Mouse (Mus musculus) stomach, embryonic 14.5 days (tissue): ENCODE data around the gene Camk2b. TPM values are rescaled to one million over a fixed set of nuclear protein-coding genes. Genes with fewer than 3 reads are reported as not detected.
"Not testable (repeated sequence)": the region's sequence is repeated elsewhere in the genome, so short reads cannot be mapped to it uniquely, and the experiment has no call there.

Experiments used
- ATAC-seq: fragments of 200-750 bp; cut with Nextera tagmentation; 2 replicates; pipeline ENCODE4 v1.8.0; 2017; ENCODE audit warnings: low read depth, moderate TSS enrichment; ENCODE audit not compliant: insufficient number of reproducible peaks, insufficient read depth, low FRiP score
- H3K27ac ChIP-seq: fragments of 300-500 bp; sonication (generic); 2 replicates; pipeline ENCODE4 v1.5.1; 2014; ENCODE audit warnings: mild to moderate bottlenecking, low read length, moderate library complexity, mixed read lengths
- H3K27me3 ChIP-seq: fragments of 300-500 bp; sonication (generic); 2 replicates; pipeline ENCODE4 v1.6.1; 2014; ENCODE audit warnings: low read length, control low read depth, mixed read lengths; ENCODE audit not compliant: control insufficient read depth, insufficient read depth
- H3K36me3 ChIP-seq: fragments of 300-500 bp; sonication (generic); 2 replicates; pipeline ENCODE4 v1.6.1; 2014; ENCODE audit warnings: mild to moderate bottlenecking, control low read depth, low read length, moderate library complexity, mixed read lengths; ENCODE audit not compliant: control insufficient read depth, insufficient read depth
- H3K4me1 ChIP-seq: fragments of 300-500 bp; sonication (generic); 2 replicates; pipeline ENCODE4 v1.6.1; 2014; ENCODE audit warnings: low read length, control low read depth, mixed read lengths; ENCODE audit not compliant: control insufficient read depth, insufficient read depth
- H3K4me2 ChIP-seq: fragments of 300-500 bp; sonication (generic); replicated peaks from 2 replicates; pipeline ENCODE4 v1.6.1; 2014; ENCODE audit warnings: low read depth, low read length, control low read depth
- H3K4me3 ChIP-seq: fragments of 300-500 bp; sonication (generic); 2 replicates; pipeline ENCODE4 v1.5.1; 2014; ENCODE audit warnings: low read depth, low read length, control low read depth
- H3K9ac ChIP-seq: fragments of 300-500 bp; sonication (generic); replicated peaks from 2 replicates; pipeline ENCODE4 v1.6.1; 2014; ENCODE audit warnings: low read depth, mild to moderate bottlenecking, control low read depth, low read length, moderate library complexity, mixed read lengths
- H3K9me3 ChIP-seq: fragments of 300-500 bp; sonication (generic); 2 replicates; pipeline ENCODE4 v1.6.1; 2016; ENCODE audit warnings: low read depth, low read length, control low read depth; ENCODE audit not compliant: control insufficient read depth
- WGBS: fragments of 180-500 bp; shearing (Covaris S2); extraction: QIAGEN DNeasy Blood & Tissue Kit; methylation state at CpG from one replicate; pipeline ENCODE4 v1.1.7; 2014; 5-methylcytosine and 5-hydroxymethylcytosine counted together
- polyA plus RNA-seq: library from polyadenylated mRNA; unstranded; fragments of >200 nt; fragmentation: Nextera tagmentation; extraction: Ambion mirVana; gene quantifications from 2 replicates; pipeline ENCODE4 v1.2.1, GENCODE M21; 2014

Camk2b gene
- polyA plus RNA-seq, 1 experiment from 2014 or later, result 2.5 TPM

- WGBS, result 24% methylated on average over 4 of the region's 4 CpGs
- ATAC-seq, result no peak
- no peak overlapping the region for H3K4me2 ChIP-seq
- H3K27ac ChIP-seq, result no peak overlapping the region
- no peak overlapping the region for H3K9ac ChIP-seq
- H3K4me3 ChIP-seq, result no peak overlapping the region
- H3K9me3 ChIP-seq, result 0 out of 2 replicates have a peak, but pooled peaks cover 4% of the 10 kb centered on the region
- H3K27me3 ChIP-seq, result no peaks in the 10 kb centered on the region
- H3K36me3 ChIP-seq, result no peaks in the 10 kb centered on the region
- 0 out of 2 replicates have a peak, but pooled peaks cover 3% of the 10 kb centered on the region for H3K4me1 ChIP-seq
Measured at GRCm38 (mm10) chr11:5947796-5948195, 118.4 kb downstream of the Camk2b start.

DNA sequence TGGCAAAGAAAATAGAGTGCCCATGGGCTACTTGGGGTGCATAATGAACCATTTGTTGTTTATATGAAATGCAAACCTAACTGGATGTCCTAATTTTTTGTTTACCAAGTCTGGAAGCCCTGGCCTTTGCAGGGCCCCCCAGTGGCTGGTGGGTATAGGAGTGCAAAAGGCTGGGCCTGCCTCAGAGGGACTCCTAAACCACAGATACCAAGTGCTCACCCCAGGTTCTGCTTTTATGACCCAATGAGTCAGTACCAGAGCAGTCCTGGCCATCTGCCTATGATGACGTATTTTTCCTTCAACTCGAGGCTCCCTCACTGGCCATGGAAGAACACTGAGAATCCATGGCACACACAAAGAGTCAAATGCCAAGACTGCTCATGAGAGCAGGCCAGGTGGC lies 121.1 kb downstream of the Camk2b start:
- H3K27ac ChIP-seq, result no peak overlapping the region
- ATAC-seq, result no peak
- H3K9ac ChIP-seq, result no peak overlapping the region
- 74% methylated on average over 2 of the region's 2 CpGs for WGBS
- 0 out of 2 replicates have a peak, but pooled peaks cover 3% of the 10 kb centered on the region for H3K4me1 ChIP-seq
- 0 out of 2 replicates have a peak, but pooled peaks cover 4% of the 10 kb centered on the region for H3K9me3 ChIP-seq
- no peaks in the 10 kb centered on the region for H3K36me3 ChIP-seq
- H3K27me3 ChIP-seq, result no peaks in the 10 kb centered on the region
- H3K4me3 ChIP-seq, result no peak overlapping the region
- H3K4me2 ChIP-seq, result no peak overlapping the region

DNA sequence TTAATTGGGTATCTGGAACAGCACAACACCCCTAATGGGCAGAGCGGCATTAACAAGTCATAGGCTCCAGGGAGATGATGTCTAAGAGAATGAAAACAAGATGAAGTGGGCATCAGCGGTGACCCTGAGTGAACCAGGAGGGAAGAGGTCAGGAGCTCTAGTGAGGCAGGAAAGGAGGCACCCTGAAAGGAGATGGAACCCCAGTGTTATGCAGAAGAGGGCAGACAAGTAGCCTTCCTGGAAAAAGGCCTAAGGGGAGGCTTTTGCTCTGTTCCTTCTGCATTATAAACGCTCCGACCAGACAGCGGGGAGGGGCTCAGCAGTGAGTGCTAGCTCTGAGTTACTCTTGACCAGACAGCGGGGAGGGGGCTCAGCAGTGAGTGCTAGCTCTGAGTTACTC lies 123.2 kb downstream of the Camk2b start:
- Histone ChIP-seq H3K4me1 (no peaks in the 10 kb centered on the region), H3K27me3 (no peaks in the 10 kb centered on the region), H3K9ac (no peak overlapping the region), H3K27ac (no peak overlapping the region), H3K36me3 (no peaks in the 10 kb centered on the region), H3K4me3 (no peak overlapping the region), H3K9me3 (0 out of 2 replicates have a peak, but pooled peaks cover 4% of the 10 kb centered on the region), H3K4me2 (no peak overlapping the region)
- no peak for ATAC-seq
- WGBS, result 74% methylated on average over 6 of the region's 6 CpGs

- H3K4me2 ChIP-seq, H3K4me1 ChIP-seq, H3K27me3 ChIP-seq, H3K27ac ChIP-seq, H3K36me3 ChIP-seq, H3K9ac ChIP-seq, H3K9me3 ChIP-seq, ATAC-seq, H3K4me3 ChIP-seq: not testable (repeated sequence)
- 93% methylated on average over 11 of the region's 11 CpGs for WGBS
Measured at GRCm38 (mm10) chr11:5934531-5934930, 131.6 kb downstream of the Camk2b start.

DNA sequence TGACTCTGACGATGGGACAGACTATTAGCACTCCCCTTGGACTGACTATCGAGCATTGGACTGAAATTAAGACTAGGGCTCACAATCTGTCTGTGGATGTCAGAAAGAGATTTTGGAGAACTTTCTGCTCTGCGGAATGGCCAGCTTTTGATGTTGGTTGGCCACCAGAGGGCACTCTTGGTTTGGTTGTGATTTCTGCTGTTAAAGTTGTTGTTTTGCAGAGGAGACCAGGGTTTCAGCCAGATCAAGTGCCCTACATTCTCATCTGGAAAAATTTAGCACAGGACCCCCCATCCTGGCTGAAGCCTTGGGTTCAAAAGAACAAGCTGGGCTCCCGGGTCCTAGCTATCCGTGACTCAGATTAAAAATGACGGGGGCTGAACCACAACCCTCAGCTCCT lies 134.2 kb downstream of the Camk2b start:
- not testable (repeated sequence) for H3K27me3 ChIP-seq, H3K9ac ChIP-seq, H3K4me3 ChIP-seq, H3K4me2 ChIP-seq, H3K4me1 ChIP-seq, H3K36me3 ChIP-seq, ATAC-seq, H3K27ac ChIP-seq, H3K9me3 ChIP-seq
- WGBS, result 87% methylated on average over 6 of the region's 6 CpGs

DNA sequence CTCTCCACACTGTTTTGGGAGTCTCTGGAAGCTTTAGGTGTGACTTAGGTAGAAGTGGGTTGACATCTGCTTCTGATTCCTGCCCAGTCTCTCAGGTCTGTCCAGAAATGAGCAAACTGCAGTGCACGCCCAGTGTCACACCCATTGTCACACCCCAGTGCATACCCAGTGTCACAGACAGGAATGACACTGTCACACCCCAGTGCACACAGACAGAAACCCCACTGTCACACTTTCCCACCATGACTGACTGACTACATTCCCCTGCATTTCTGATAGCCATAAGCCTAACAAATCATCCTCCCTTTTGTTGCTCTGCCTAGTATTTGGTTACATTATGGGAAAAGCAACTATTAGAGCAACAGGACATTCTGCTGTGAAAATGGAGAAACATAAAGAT lies 135.6 kb downstream of the Camk2b start:
- Histone ChIP-seq H3K9ac (no peak overlapping the region), H3K4me1 (no peaks in the 10 kb centered on the region), H3K36me3 (no peaks in the 10 kb centered on the region), H3K4me3 (no peak overlapping the region), H3K4me2 (no peak overlapping the region), H3K9me3 (no peaks in the 10 kb centered on the region), H3K27me3 (no peaks in the 10 kb centered on the region), H3K27ac (no peak overlapping the region)
- ATAC-seq, result no peak
- 80% methylated on average over 1 of the region's 1 CpGs for WGBS

DNA sequence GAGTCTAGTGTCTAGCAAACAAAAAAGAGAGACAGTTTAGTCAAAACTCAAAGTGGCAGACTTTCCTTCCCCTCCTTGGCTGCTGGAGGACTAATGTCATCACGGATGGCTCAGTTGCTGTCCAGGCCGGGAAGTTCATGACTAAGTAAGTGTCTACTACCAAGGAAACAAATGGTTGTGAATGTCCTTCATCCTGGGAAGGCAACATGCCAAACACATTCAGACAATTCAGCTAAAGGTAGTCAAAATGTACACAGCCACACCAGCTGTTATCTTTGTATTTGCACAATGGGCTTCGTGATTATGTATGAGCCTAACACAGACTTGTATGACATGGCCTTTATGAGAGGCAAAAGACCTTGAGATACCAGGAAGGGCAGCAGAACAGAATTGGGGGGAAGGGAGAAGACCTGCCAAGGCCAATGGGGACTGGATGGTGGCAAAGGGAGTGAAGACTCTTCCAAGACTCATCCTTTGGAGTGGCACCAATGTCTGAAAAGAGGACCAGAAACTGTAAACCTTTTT lies 139.4 kb downstream of the Camk2b start:
- Histone ChIP-seq H3K27me3 (no peaks in the 10 kb centered on the region), H3K4me3 (no peak overlapping the region), H3K9me3 (no peaks in the 10 kb centered on the region), H3K9ac (no peak overlapping the region), H3K4me2 (no peak overlapping the region), H3K4me1 (no peaks in the 10 kb centered on the region), H3K27ac (no peak overlapping the region), H3K36me3 (no peaks in the 10 kb centered on the region)
- 75% methylated on average over 3 of the region's 3 CpGs for WGBS
- no peak for ATAC-seq

DNA sequence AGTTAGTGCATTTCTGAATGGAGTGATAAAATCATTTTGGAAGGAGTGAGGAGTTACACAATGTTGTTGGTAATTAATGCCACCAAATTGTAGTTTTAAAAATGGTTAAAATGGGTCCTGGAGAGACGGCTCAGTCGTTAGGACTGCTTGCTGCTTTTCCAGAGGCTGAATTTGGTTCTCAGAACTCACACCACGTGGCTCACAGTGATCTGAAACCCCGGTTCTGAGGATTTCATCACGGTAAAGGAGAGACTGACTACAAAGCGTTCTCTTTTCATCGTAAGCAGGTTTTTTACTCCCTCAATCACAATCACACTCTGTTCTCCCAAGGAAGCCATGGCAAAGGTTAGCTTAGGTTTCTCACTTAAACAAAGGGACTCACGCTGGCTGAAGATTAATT lies 141.5 kb downstream of the Camk2b start:
- Histone ChIP-seq H3K36me3 (no peaks in the 10 kb centered on the region), H3K9me3 (no peaks in the 10 kb centered on the region), H3K27ac (no peak overlapping the region), H3K9ac (no peak overlapping the region), H3K4me3 (no peak overlapping the region), H3K4me1 (no peaks in the 10 kb centered on the region), H3K27me3 (no peaks in the 10 kb centered on the region), H3K4me2 (no peak overlapping the region)
- 55% methylated on average over 8 of the region's 8 CpGs for WGBS
- ATAC-seq, result no peak

GRCm38 (mm10) chr11:5920323-5920960 lies 145.7 kb downstream of the Camk2b start:
- WGBS, result 34% methylated on average over 17 of the region's 17 CpGs
- H3K36me3 ChIP-seq, result no peaks in the 10 kb centered on the region
- no peak overlapping the region for H3K27ac ChIP-seq
- no peaks in the 10 kb centered on the region for H3K4me1 ChIP-seq
- no peak overlapping the region for H3K4me3 ChIP-seq
- H3K9ac ChIP-seq, result no peak overlapping the region
- H3K27me3 ChIP-seq, result no peaks in the 10 kb centered on the region
- no peaks in the 10 kb centered on the region for H3K9me3 ChIP-seq
- ATAC-seq, result no peak
- H3K4me2 ChIP-seq, result no peak overlapping the region
